ENCODE assay signal across 14 mouse cellular contexts in the genomic region with DNA sequence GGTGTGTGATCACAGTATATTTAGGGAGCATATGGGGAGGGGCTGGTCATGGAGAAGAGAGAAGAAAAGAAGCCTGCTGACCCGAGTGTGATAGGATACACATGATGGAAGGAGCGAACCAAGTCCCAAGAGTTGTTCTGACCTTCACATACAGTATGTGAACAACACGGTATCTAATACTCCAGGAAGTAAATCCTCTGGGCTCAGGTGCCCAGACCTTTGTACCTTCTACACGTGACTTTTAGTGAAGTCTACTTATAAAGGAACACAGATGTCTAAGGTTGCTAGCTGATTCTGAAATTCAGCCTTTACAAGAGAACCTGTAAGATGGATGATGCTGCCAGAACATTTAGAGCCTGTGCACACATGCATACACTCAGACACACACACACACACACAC.
"Had no signal": no experiment of that assay in that cellular context is flagged by ENCODE, and none has a peak within 500 bp of the region (broad histone marks: within the 10 kb centered on the region; RNA-seq: fewer than 3 reads in every experiment).

No protein-coding gene starts in this region.

- H3K9ac ChIP-seq: lung, embryonic 14.5 days; midbrain, embryonic 13.5 days; midbrain, embryonic 15.5 days; neural tube, embryonic 12.5 days; stomach, embryonic 15.5 days had no signal

- H3K4me1 ChIP-seq: midbrain, embryonic 13.5 days; neural tube, embryonic 12.5 days; stomach, embryonic 15.5 days had no signal

- H3K4me2 ChIP-seq: lung, embryonic 14.5 days; midbrain, embryonic 13.5 days; midbrain, embryonic 15.5 days; neural tube, embryonic 12.5 days; stomach, embryonic 15.5 days had no signal

- H3K4me3 ChIP-seq: megakaryocyte, embryonic 14.5 days; midbrain, embryonic 13.5 days; midbrain, embryonic 15.5 days; neural tube, embryonic 12.5 days; stomach, embryonic 15.5 days had no signal

- H3K9me3 ChIP-seq: midbrain, embryonic 15.5 days; neural tube, embryonic 12.5 days; stomach, embryonic 15.5 days had no signal

- H3K27me3 ChIP-seq: megakaryocyte, embryonic 14.5 days; midbrain, embryonic 13.5 days; midbrain, embryonic 15.5 days; neural tube, embryonic 12.5 days; stomach, embryonic 15.5 days had no signal

- DNase-seq: lung, adult 18-20 months; lung, postnatal 10 days; right cerebral cortex, postnatal 14 days; thymus, adult 2 months; thymus, postnatal 25 days; thymus, postnatal 4 days had no signal

- ATAC-seq: midbrain, embryonic 13.5 days had no signal

- H3K27ac ChIP-seq: macrophage; midbrain, embryonic 13.5 days; midbrain, embryonic 15.5 days; neural tube, embryonic 12.5 days; stomach, embryonic 15.5 days; stomach, postnatal 0 days had no signal

- H3K36me3 ChIP-seq: midbrain, embryonic 13.5 days; midbrain, embryonic 15.5 days; neural tube, embryonic 12.5 days; stomach, embryonic 15.5 days had no signal
